Mouse (Mus musculus) hematopoietic stem cell, adult 5-6 weeks (primary cell): ENCODE data around the gene Gm6588. TPM values are rescaled to one million over a fixed set of nuclear protein-coding genes. Genes with fewer than 3 reads are reported as not detected.

ENCODE experiments used
- ATAC-seq, 2 experiments: fragments of 125-278 bp in 1 of 2; replicated peaks in 1 of 2; 2 replicates each; pipeline ENCODE4 v1.8.0; 2016 to 2017; ENCODE audit warnings: inconsistent platforms in 2 of 2, mild to moderate bottlenecking in 2 of 2, moderate number of reproducible peaks in 2 of 2, low read depth in 1 of 2, moderate TSS enrichment in 1 of 2; ENCODE audit not compliant: low FRiP score in 2 of 2, poor library complexity in 2 of 2, severe bottlenecking in 2 of 2, insufficient read depth in 1 of 2, low TSS enrichment in 1 of 2
- total RNA-seq: library from RNA; stranded (forward); fragments of 172-1452, 232-1000 nt; gene quantifications from 2 replicates; pipeline ENCODE4 v1.2.3, GENCODE M21; 2017

Gene Gm6588
- total RNA-seq, 1 experiment from 2014 or later = not detected

GRCm38 (mm10) chr5:112454966-112455555 is 5.8 kb downstream of the Gm6588 start:
- no peak for ATAC-seq

GRCm38 (mm10) chr5:112459903-112460302 is 10.7 kb downstream of the Gm6588 start:
- no peak for ATAC-seq

- no peak for ATAC-seq
These were observed 17.1 kb downstream of the Gm6588 start for GRCm38 (mm10) chr5:112466331-112466730.

- ATAC-seq = no peak
These were observed 19.9 kb downstream of the Gm6588 start for GRCm38 (mm10) chr5:112468986-112469581.

GRCm38 (mm10) chr5:112470144-112470543 is 20.9 kb downstream of the Gm6588 start:
- ATAC-seq = no peak; a peak in 1 of 4 replicates

GRCm38 (mm10) chr5:112473453-112473852 is 24.2 kb downstream of the Gm6588 start:
- ATAC-seq = no peak

GRCm38 (mm10) chr5:112481946-112482410 is 32.8 kb downstream of the Gm6588 start:
- ATAC-seq = no peak

GRCm38 (mm10) chr5:112482551-112482950 is 33.3 kb downstream of the Gm6588 start:
- ATAC-seq = no peak

- peak; percentile 85 to 86 for ATAC-seq
These were observed 33.8 kb downstream of the Gm6588 start for GRCm38 (mm10) chr5:112483030-112483429.

- ATAC-seq = no peak
These were observed 35.9 kb downstream of the Gm6588 start for GRCm38 (mm10) chr5:112484924-112485715.

- ATAC-seq = no peak
These were observed 37.2 kb downstream of the Gm6588 start for GRCm38 (mm10) chr5:112486415-112486814.

- ATAC-seq = no peak
These were observed 38.3 kb downstream of the Gm6588 start for GRCm38 (mm10) chr5:112487504-112487903.

- ATAC-seq = no peak
These were observed 39.0 kb downstream of the Gm6588 start for GRCm38 (mm10) chr5:112488101-112488776.

- no peak for ATAC-seq
These were observed 42.3 kb downstream of the Gm6588 start for GRCm38 (mm10) chr5:112491489-112491888.

- ATAC-seq = no peak
These were observed 44.3 kb downstream of the Gm6588 start for GRCm38 (mm10) chr5:112493492-112493891.

GRCm38 (mm10) chr5:112496753-112497369 is 47.6 kb downstream of the Gm6588 start:
- ATAC-seq = no peak
